Mouse (Mus musculus) embryo, embryonic 11 days (tissue): Measurements from ENCODE around the gene Wdr78.

ENCODE experiments used
- DNase-seq: peaks from one replicate; pipeline ENCODE4 v3.0.0-alpha.2; 2015

Wdr78 gene

GRCm38 (mm10) chr4:103114184-103115111, at the start of gene Wdr78, which contains the start of gene Mier1:
Gene Wdr78, minus strand, starts transcription at chr4:103114555.
Gene Mier1, plus strand, starts transcription at chr4:103114390.
- peak; percentile 98 for DNase-seq

- DNase-seq: no peak
Observed at GRCm38 (mm10) chr4:103158781-103159180, 44.4 kb upstream of the Wdr78 start.

- no peak for DNase-seq
Observed at GRCm38 (mm10) chr4:103151946-103152345, 37.6 kb upstream of the Wdr78 start.

DNA sequence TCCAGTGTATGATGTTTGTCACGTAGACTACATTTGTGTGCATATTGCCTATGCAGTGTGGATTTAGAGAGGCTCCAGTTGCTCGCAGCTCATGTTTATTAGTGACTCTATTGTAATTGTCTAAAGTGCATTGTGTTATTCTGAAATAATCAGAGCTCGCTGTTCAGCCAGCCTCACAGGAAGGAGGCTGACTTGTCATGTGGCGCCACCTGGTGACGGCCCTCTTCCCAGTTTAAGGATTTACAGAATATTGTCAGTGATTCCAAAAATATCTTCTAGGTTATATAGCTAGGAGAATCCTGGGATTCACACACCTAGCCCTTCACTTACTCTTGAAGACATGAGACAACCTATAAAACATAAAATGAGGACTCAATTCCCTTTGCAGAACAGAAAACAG, 32.0 kb upstream of the Wdr78 start:
- peak; percentile 83 for DNase-seq

DNA sequence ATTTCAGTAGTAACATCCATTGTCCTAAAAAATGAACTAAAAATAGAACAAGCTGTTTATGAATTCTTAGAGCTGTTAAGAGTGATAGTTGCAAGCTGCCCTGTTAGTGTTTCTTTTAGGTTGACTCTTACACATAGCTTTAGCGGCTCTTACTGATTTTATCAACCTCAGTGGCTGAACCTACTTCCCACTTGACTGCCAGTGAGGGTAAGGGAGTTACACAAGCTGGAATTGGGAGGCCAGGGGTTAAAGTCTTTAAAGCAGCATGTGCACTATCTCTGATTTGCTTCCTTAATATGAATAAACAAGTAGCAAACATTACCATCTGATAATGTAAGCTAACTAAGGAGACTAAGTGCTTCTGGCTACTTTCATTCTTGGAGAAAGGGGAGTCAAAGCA, 22.6 kb upstream of the Wdr78 start:
- DNase-seq: no peak

DNA sequence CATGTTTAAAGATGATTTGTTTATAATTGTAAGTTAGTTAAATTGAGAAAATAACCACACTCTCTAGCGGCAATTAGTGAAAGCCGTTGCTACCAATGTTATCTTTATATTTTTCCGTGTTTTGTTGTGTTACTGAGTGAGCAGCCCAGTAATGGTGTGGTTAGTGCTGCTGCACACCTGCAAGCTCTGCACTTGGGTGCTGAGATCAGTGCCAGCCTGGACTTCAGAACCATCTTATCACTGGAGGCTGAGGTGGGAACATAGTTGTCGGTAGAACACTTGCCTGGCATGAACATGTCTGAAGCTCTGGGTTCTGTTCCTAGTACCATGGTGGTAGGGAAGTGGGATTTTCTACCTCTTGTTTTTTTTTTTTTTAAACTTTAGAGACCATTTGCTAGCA, 12.2 kb upstream of the Wdr78 start:
- no peak for DNase-seq

- no peak for DNase-seq
Observed at GRCm38 (mm10) chr4:103123606-103124005, 9.3 kb upstream of the Wdr78 start.

- DNase-seq: no peak
Observed at GRCm38 (mm10) chr4:103123086-103123485, 8.7 kb upstream of the Wdr78 start.

- no peak for DNase-seq
Observed at GRCm38 (mm10) chr4:103120874-103121389, 6.6 kb upstream of the Wdr78 start.

DNA sequence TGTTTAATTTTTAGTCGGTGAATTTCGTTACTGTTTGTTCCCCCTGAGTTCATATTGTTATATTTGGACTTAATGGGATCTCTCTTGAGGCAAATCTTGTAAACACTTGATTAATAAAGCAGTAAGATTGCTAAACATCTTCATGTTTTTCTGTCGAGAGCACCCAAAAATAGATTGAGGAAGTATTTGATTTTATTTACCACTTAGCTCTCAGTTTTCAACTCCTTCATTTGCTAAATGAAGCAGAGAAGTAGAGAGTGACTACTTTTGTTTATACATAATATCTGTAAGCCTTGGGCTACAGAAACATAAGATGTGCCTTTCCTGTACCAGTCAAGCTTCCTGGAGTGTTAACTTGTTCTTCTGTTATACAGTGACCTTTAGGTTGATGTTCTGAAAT, 6.0 kb upstream of the Wdr78 start:
- no peak for DNase-seq

DNA sequence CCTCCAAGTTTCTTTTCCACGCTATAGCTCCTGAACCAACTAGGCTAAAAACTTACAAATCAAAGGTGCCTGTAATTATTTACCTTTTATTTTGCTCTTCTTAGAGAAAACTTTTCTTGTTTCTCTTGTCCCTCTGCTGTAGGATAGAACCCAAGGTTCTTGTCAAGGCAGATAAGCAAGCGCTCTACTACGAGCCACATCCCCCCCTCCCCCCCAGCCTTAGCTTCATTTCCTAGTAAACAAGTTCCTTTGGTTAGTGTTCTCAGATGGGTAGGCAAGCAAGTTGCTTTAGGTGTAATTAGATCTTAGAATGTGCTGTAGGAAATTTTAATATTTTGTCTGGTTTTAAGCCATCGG, 5.7 kb upstream of the Wdr78 start:
- DNase-seq: peak; percentile 16

DNA sequence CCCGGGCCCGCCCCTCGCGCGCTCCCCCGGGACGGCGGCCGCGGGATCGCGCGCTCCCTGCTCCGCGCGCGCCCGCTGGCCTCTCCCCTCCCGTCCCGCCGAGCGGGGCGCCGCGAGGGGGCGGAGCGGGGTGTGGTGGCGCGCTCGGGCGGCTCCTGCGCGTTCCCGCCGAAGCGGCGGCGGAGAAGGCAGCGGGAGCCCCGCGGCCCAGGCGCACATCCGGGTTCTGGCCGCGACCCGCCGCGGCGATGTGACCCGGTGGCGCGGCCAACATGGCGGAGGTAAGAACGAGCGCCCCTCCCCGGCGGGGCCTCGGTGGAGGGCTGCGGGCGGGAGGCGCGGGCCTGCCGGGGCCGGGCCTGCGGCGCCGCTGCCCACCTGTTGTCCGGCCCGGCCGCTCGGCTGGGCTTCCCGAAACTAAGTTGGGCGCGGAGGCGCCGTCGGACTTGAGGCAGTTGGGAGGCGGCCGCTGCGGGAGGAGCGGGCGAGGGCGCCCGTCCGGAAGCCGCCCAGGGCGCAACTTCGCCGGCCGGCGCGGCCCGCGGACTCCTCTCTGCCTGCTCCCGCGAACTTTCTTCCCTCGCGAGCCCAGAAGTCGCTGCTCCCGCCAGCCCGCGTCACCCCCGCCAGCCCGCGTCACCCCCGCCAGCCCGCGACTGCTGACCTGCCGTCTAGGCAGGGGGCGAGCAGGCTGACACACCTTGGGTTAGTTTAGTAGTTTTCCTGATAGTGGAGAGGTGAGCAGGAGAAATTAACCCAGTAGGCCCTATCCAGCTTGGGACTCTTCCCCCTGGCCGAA, 5.1 kb upstream of the Wdr78 start:
- DNase-seq: peak; percentile 92

DNA sequence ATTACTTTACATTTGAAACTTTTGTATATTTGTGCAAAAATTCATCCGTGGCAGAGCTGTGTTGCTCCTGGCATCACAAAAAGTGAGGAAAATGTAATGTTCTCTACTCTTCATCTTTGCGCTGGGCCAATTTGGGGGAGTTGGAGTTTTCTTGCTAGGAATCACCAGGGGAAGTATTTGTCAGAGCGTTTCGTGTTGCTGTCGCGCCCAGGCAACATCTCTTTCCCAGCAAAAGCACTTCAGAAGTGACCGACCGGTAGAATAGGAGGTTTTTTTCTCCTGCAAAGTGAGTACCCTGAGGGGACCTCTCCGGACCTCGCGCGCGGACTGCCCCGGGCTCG, 4.5 kb upstream of the Wdr78 start:
- no peak for DNase-seq

DNA sequence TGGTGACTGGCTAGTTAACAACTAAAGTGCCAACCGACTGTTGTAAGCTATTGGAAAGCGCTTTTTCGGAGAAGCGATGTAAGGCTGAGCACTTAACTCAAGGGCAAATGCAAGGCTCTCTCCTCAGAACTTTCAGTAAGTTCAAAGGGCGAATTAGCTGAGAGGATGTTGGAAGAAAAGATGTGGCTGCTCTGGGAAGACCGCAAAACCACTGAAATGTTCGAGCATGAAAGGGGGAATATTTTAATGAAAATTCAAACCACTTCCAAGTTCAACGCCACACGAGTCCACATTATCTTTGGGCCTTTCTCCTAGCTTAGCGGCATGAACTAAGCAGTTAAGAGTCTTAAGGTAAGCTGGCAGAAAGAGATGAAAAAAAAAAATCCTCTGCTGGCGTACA, 953 bp downstream of the Wdr78 start:
- peak; percentile 13 for DNase-seq

DNA sequence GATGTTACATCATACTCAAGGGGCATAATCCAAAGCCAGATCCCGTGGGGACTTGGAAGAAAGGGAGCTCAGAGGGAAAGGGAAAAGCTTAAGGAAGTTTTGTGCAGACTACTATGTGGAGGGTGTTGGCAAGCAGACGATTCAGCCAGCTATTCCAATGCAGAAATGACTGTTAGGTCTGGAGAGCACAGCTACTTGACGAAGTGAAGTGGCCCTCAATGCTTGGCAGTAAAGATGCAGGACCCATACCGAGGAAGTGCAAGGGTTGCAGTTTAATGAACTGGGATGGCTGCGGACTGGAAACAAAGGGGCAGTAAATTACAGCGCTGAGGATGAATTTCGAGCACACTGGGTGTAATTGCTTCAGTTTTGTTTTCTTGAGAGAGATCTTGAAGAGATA, 1.7 kb downstream of the Wdr78 start:
- no peak for DNase-seq

- DNase-seq: no peak
Observed at GRCm38 (mm10) chr4:103098532-103098931, 15.8 kb downstream of the Wdr78 start.

DNA sequence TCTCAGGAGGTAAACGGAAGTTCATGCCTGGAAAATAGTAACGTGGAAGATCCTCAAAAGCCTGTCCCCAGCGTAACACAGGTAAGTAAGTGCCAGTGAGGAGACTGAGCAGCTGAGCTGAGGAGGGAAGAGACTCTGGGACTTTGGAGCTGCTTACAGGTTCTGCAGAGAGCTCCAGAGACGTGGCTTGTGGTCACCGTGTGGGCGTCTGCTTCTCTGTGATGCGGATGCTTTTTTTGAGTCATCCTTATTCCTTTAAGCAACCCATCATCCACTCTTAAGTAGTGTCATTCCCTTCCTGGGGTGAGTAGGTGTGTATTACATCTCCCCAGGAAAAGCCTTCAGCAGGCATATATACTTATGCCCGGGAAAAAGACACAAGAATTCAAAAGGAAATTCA, 18.4 kb downstream of the Wdr78 start:
- no peak for DNase-seq

- no peak for DNase-seq
Observed at GRCm38 (mm10) chr4:103085237-103085636, 29.1 kb downstream of the Wdr78 start.

- peak; percentile 9 for DNase-seq
Observed at GRCm38 (mm10) chr4:103070631-103071030, 43.7 kb downstream of the Wdr78 start.

- no peak for DNase-seq
Observed at GRCm38 (mm10) chr4:103067906-103068655, 46.3 kb downstream of the Wdr78 start.

- DNase-seq: no peak
Observed at GRCm38 (mm10) chr4:103064976-103065375, 49.4 kb downstream of the Wdr78 start.

- no peak for DNase-seq
Observed at GRCm38 (mm10) chr4:103064421-103064820, 49.9 kb downstream of the Wdr78 start.

- DNase-seq: no peak
Observed at GRCm38 (mm10) chr4:103056909-103057308, 57.4 kb downstream of the Wdr78 start.
